Mouse (Mus musculus) G1E (cell line): Measurements from ENCODE around the gene Acin1.

ENCODE experiments used
- CTCF ChIP-seq: IDR thresholded peaks from 2 replicates; pipeline ENCODE4 v1.5.1; 2012; ENCODE audit warnings: low read depth, low read length, inconsistent platforms, mixed read lengths
- GATA1 ChIP-seq: IDR thresholded peaks from 2 replicates; pipeline ENCODE4 v1.6.1; 2012; ENCODE audit warnings: borderline replicate concordance, low read length, inconsistent platforms, mixed read lengths
- POLR2AphosphoS5 ChIP-seq: IDR thresholded peaks from 2 replicates; pipeline ENCODE4 v1.6.1; 2012; ENCODE audit warnings: low read depth, low read length, inconsistent platforms; ENCODE audit not compliant: insufficient replicate concordance
- TAL1 ChIP-seq: conservative IDR thresholded peaks from 2 replicates; pipeline ENCODE4 v1.6.1; 2012; ENCODE audit warnings: low read depth, low read length, inconsistent platforms, mixed read lengths

DNA sequence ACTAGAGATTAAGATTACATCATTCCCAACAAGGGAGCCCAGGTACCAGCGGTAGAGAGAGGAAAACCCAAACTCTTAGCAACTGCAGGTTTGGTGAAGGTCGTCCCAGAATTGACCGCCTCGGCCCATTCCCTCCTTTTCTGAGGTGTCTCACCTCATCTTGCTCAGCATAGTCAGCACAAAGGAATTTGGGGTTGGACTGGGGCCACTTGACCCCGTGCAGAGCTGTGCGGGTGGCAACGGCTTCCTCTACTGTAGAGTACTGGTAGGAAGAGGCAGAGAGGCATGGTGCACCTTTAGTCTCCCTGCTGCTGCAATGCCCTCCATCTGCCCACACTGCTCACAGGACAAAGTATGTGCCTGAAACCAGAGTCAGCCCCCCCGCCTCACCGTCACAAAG, 42.4 kb downstream of the Acin1 start:
- TF ChIP-seq CTCF (no peak), GATA1 (no peak), TAL1 (no peak), POLR2AphosphoS5 (no peak)
